Mouse (Mus musculus) kidney, adult 11 months (tissue): ENCODE data around the gene Gm49387.
A peak's percentile ranks its signal among the peaks of the same experiment; 100 is the strongest.

Experiments
- DNase-seq: peaks from one replicate; pipeline ENCODE4 v3.0.0; 2022

Gene Gm49387

DNA sequence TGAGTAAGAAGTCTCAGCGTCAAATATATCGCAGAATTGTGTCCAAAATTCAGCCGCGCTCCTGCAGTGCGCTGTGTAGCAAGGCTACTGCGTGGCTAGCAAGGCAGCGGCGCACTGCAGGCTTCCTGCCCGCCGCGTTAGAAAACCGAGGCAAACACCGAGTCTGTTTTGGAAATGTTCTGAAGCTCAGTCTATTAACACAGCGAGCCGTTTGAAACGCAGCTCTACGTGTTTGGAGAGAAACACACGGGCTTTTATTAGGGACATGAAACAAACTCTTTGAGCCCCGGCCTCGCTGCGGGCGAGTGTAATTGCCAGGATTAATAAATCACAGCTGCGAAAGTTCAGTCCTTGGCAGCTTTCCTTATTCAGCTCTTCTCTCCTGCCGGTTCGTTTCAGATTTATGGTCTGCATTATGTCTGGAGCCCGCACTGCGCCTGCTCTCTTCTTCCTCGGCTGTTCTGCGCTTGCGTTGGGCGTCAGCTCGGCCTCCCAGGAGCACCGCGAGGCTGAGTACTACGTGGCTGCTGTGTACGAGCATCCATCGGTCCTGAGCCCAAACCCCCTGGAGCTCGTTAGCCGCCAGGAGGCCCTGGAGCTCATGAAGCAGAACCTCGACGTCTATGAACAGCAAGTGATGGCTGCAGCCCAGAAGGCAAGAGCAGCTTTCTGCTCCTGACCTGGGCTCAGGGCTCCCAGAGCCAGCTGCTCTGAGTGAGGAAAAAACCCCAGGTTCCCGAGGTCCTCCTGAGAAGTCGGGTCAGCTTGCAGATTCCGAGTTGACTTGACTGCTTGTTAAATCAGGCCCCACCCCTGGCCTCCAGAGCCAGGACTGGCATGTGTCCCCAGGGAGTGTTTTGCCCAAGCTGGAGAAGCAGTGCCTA is 21.2 kb upstream of the Gm49387 start:
- DNase-seq = peak; percentile 95

DNA sequence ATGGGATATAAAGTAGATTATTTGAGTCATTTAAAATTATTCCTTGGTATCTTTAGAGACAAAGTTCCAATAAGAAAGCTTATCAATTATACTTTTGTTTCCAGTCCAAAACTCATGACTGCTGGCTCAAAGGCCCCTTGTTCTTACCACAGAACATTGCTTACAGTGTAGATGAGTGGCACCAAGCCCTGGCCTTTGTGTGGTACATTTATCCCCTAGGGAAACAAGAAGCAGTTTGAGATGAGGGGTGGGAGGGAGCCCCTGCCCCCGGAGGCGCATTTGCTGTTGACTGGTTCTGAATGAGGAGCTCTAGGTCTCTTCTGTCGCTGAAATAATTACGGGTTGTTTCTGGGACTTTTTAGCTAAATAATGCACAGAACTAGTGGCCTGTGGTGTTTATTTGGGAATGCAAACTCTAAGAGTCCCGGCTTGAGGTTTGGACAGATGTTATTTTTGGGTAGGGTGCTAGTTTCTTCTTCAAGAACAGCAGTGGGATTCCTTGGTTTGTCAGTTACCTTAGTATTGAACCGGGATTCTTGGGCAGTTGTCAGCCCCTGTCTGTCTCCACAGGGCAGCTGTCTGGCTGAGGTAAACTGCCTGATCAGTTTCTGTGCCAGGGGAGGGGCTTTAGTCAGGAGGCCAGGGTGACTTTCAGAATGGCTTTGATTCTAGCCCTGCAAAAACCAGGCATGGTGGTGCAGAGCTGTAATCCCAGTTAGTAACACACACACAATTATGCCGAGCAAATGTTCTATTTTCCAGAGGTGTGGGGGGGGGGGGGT is 19.8 kb upstream of the Gm49387 start:
- DNase-seq = no peak

DNA sequence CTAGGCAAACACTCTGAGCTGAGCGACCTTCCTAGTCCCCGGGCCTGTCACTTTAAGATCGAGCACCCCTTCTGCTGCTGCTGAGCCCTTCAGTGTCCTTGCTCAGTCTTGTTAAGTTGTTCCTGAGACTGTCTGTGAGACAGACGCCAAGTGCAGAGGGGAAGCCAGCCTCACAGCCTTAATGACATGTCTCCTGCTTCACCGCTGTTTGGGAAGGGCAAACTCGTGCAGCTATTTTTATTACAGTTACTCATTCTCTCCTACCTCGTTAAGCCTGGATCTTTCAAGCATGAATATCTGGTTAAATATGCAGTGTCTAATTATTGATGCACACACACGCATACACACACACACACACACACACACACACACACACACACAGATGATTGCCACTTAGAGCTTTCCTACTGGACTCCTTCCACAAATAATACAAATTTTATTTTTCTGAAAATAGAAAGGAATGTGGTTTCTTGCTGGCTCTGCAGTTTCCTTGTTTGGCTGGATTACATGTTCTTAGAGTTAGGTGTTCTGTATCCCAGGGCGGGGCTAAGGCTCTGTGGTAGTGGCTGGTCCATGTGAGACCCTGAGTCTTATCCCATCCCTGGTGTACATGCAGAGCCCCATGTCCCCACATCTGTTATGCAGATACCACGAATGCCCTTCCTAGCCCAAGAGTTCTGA is 19.0 kb upstream of the Gm49387 start:
- peak; percentile 85 for DNase-seq

DNA sequence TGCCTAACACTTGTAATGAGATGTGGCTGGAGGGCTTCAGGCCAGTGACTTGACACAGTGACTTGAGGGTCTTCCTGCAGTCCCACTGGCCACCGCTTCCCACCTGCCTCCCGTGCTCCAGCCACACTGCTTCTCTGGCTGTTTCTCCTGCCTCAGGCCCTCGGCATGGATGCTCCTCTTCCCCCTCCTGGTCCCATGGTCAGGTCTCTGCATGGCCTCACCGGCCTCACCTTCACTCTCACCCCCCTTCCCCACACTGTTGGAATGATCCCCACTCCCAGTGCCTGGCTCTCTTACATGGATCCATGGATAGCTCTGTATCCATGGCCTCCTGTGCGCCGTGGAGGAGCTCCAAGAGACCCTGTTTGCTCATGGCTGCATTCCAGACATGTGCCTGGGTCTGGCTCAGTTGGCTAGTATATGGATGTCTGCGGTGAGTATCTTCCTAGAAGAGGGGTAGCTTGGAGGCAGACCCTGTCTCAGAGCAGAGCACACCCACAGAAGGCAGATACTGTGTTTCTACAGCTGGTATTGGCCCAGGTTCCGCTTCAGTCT is 17.5 kb upstream of the Gm49387 start:
- no peak for DNase-seq

DNA sequence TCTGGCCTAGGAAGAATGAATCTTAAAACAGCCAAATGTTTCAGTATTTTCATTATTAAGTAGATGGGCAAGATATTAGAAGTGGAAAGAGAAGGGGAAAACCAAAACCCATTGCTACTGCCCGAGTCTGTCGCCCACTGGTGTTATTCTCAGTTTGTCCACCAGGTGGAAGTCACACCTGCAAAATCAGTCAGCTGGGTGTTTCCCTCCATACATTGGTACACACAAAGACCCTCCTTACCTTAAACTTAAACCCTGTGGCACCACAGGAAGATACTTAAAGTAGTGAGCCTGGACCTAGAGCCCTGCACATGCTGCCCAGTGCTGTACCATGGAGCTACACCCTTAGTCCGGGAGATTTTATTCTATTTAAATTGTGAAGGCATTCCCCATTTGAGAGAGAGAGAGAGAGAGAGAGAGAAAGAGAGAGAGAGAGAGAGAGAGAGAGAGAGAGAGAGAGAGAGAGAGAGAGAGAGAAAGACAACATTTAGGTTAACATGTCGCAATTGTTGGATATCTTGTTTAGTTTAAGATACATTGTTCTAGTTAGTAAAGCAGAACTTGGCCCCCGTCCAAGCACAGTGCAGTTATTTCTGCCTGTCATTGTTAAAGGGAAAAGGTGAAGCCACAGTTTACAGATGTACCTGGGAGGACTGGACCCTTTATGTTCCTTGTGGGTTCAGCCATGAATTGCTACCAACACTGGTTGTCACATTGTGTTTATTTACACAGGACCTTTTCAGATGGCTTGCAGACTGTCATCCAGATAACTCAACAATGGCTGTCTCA is 16.4 kb upstream of the Gm49387 start:
- DNase-seq = peak; percentile 50

DNA sequence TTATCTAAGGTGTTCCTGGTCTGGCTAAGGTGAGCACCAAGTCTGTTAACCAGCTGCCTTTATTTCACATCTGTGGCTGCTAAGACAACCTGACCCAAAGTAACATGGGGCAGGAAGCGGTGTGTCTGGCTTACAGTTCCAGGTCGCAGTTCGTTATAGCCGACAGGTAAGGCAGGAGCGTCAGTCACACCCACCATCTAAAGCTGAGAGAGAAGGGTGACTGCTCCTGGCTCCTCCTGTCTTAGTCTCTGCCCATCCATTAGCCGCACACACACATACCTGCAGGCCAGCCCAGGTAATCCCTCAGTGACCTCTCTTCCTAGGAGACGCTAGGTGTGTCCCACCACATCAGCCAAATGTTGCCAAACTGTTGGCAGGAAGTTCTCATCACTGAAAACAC is 15.7 kb upstream of the Gm49387 start:
- DNase-seq = no peak

DNA sequence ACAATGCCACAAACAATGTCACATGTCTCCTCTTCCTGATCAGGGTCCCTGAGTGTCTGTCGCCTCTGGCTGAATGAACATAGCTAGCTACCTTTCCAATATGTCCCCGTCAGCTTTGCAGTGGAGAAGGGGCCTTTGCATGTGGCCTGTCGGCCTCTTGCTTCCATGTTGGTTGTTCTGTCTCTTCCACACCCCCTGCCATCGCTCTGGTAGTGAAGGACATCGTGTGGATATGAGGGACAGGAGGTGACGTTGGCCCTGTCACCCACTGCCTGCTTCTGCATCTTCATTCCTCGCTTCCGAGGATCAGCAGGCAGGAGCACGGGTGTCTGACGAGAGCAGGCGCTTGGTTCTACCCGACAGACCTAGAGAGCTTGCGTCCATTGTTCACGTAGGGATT is 14.7 kb upstream of the Gm49387 start:
- no peak for DNase-seq

DNA sequence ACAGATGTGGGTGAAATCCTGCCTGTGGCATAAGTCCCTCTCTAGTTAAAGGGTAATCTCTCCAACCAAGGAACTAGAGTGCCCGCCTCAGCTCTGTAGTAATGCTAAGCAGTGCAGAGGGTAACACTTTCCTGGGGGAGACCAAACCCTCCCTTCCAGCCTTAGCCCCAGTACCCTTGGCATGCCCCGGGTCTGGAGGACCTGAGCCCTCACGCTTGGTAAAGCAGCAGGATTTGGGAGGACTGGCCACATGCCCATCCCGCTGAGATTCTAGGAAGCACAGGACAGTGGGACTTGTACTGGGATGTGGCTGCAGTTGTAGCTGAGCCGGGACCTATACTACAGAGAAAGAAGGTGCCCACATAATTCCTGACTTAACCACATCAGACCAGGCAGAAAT is 14.1 kb upstream of the Gm49387 start:
- DNase-seq = no peak

DNA sequence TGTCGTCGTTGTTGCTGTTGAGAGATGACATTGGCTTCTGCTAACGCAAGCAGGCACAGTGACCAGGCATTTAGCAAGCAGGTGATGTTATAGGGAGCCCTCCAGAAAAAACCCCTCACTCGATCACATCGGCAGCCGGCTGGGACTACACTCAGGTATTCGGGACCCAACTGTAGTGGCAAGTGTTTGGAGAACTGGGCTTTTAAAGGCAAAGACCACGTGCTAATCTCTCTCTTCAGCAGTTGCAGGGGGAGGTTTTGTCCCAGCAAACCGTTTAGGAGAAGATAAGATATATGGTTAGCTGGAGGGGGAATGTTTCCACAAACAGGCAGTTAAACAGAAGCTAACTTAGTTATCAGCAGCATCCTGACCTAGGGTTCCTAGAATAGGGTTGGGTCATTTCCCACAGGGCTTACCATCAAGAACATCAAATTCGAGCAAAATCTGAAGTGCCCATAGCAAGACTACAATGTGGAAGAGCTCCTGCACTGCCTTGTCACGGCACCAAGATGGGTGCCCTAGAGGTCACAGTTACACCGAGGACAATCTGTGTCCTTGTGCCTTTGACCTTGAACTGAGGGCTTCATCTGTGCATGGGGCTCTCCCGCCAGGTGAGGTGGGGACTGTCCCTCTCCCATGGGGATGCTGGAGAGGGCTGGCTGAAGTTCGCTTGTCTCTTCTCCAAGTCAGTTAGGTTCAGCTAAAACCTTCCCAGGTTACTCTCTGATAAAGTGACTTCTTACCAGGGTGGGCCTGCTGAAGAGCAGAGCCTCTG is 12.6 kb upstream of the Gm49387 start:
- no peak for DNase-seq

DNA sequence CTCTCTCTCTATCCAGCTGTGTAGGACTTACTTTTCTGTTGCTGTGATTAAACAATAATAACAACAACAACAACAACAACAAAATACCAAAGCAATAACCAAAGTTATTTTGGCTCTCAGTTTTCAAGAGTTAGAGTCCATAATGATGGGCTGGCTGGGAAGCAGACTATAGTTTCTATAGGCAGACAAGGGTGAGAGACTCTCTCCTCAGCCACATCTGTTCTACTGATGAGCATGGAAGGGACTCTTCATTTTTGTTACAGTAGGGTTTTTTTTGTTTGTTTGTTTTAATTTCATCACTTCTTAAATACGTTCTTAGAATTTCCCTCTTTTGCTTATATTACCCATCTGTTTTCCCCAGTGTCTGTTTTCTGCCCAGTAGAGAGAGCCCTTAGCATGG is 11.9 kb upstream of the Gm49387 start:
- no peak for DNase-seq

DNA sequence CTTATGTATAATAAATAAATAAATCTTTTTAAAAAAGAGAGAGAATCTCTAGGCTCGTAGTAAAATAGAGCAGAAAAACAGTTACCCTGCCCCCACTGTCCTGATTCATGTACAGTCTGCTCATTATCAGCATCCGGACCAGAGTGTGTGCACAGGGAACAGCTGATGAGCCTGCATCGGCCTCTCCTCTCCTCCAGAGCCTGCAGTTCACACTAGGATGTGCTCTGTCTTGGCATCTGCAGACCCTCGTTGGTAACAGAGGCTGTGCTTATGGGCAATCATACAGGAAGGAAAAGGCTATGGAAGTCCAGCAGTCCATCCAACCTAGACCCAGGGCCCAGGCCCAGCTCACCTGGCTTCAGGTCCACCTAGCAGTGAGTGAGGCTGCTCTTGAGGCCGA is 11.4 kb upstream of the Gm49387 start:
- DNase-seq = no peak

DNA sequence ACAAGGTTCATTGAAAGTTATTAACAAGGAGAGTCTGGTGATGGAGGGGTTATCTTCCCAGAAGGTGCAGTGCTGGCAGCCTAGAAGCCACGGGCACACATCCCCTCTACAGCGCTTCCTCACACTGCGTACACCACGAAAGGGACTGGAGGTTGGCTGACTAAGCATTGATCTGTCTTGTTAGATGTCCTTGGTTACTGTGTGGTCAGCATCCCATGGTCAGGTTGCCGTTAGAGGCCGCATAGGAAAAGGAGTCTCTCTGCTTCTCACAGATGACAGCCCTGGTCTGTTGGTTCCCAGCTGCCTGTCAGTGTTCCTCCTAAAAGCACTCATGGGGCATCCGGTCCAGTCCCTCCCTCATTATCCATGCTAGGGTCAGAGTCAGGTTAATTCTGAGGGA is 10.5 kb upstream of the Gm49387 start:
- no peak for DNase-seq

DNA sequence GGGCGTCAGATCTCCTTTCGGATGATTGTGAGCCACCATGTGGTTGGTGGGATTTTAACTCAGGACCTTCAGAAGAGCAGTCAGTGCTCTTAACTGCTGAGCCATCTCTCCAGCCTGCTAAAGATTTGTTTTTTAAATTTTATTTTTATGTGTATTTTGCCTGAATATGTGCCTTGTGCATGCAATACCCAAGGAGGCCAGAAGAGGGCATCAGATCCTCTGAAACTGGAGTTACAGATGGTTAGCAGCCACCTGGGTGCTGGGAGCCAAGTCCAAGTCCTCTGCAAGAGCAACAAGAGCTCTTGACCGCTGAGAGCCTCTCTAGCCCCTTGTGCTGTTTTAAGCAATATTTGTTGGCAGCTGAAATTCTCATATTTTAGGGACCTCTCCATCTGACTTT is 9.7 kb upstream of the Gm49387 start:
- no peak for DNase-seq

DNA sequence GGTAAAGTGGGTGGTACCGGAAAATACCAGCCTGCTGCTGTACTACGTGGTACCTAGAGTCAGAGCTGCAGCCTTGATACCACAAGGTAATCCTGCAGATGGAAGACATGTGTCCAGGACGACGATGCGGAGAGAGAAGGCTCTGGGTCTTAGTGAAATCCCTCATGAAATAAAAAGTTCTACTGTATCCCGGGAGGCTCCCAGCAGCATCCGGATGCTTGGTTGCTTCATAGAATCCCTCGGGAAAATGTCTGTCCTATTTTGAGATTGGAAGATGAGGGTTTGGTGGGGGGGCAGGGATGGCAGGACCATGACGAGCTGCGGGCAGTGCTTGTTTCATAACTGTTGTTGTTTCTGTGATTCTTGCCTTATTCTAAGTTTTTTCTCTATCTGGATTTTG is 7.3 kb upstream of the Gm49387 start:
- DNase-seq = no peak

DNA sequence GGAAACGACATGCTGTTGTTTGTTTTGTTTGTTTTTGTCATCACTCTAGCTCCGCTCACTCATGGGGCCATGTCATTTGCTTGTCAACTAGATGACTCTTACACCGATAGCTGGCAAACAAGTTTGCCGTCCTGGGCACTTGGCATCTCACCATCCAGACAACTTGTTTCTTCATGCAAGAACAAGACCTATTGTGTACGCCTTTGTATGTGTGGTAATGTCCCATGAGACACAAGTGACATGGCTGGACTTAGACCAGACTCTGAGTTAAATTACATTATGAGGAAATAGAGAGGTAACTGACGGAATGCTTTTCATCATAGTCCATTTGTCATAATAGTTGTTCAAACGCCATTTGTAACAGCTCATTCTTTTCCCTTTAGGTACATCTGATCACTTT is 5.2 kb upstream of the Gm49387 start:
- no peak for DNase-seq

DNA sequence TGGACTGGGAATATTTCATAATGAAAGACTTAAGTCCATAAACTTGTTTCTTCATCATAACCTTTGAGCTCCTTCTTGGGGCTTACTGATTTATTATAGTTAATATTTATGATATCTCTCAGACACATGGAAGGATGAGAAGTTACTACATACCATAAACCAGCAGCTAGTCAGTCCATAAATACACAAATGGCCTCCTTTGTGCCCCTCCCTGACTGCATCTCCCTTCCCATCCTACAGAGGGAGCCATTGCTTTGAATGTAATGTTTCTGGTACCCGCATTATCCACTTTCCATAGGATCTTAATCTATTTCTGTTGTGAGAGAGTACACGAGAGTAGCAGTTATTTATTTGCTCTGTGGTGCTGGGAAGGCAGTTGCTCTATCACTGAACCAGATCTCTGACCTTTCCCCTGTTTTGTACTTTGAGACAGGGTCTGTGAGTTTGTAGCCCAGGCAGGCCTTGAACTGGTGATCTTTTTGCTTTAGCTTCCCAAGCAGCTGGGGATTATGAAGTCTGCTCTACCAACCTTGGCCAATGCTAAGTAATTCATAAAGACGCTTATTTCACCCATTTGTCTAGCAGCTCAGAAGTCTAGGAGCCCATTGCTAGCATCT is 4.4 kb upstream of the Gm49387 start:
- no peak for DNase-seq

DNA sequence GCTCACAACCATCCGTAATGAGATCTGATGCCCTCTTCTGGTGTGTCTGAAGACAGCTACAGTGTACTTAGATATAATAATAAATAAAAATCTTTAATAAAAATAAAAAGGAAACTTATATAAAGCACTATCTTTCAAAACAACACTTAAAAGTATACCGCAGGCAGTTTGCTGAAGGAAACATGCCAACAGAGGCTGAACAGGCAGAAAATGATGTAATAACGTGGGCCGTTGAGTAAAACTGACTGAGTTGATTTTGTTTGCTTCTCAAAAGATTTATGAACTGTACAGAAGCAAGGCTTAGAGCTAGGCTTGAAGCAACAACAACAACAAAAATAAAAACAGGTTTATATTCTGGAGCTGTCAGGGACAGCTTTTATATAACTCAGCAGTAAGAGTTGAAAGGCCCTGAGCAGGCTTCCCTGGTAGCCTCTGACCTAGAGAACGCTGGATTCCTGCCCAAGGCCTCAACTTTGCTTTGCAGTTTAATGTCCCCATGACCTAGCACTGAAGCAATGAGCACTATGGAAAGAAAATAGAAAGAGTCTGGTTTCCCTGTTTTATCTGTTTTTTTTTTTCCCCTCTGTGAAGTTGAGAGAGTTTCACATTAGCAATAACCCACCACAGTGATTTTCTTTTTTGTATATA is 3.6 kb upstream of the Gm49387 start:
- DNase-seq = peak; percentile 79

DNA sequence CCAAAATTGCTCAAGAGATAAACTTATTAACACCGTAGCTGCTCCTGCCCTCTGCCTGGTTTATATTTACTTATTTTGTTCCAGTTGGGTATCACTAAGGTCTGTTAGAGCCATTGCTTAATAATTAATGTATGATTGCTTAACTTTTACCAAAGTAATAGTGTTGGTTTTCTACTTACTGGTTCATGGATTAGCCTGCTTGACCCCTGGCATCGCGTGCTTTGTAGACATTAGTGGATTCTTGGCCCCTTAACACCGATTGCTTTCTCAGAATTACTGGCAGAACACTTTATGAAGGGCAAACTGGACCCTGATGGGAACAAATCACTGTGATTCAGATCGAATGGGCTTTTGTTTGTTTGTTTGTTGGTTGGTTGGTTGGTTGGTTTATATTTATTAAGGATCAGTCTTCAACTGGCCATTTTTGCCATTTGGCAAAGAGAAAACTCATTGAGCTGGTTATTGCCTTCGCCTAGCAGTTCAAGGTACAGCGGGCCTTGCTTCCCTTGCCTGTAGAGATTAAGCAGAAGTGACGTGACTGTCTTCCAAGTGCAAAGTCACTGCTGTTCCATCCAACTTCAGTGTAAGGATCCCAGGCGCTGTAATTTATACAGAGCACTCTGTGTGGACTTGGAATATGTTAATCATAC is 953 bp upstream of the Gm49387 start:
- DNase-seq = peak; percentile 84

DNA sequence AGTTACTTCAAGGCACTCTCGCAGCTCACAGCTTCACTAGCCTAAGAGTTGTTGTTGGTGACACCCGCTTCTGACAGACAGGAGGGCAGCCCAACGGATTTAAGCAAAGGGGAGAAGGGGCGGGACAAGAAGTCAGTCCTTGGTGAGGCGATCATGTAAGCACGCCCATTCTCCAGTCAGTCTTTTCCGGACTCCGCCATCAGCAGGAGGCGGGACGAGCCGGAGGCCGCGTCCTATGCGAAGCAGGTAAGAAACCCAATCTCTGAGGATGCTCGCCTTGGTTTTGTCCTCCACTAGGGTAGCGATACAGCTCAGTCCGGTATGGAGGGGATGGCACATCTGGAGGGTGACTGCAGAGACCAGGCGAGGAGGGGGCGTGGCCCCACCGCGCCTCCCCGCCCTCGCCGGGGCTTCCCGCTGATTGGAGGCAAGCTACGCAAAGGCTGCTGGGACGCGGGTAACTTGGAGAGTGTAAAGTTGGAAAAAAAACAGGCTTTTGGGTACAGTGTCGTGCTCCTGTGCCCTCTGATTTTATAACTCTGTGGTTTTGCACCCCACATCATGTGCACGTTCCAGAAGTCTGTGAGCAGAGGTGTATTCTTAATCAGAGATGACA is 320 bp upstream of the Gm49387 start, which contains the start of the genes Btd and Hacl1:
Btd (plus strand) TSS at position 139 of the 616 bp plus-strand sequence.
Hacl1 (minus strand) TSS at position 397 of the 616 bp plus-strand sequence.
- peak; percentile 95 for DNase-seq
